Mouse (Mus musculus) liver, embryonic 14.5 days (tissue): ENCODE data around the gene Zbtb4.

Experiments
- CTCF ChIP-seq: IDR thresholded peaks from 2 replicates; pipeline ENCODE4 v1.5.1; 2016; ENCODE audit warnings: antibody characterized with exemption, low read depth, control low read depth
- EP300 ChIP-seq: IDR thresholded peaks from 2 replicates; pipeline ENCODE4 v1.6.1; 2016; ENCODE audit warnings: antibody characterized with exemption, low read depth

DNA sequence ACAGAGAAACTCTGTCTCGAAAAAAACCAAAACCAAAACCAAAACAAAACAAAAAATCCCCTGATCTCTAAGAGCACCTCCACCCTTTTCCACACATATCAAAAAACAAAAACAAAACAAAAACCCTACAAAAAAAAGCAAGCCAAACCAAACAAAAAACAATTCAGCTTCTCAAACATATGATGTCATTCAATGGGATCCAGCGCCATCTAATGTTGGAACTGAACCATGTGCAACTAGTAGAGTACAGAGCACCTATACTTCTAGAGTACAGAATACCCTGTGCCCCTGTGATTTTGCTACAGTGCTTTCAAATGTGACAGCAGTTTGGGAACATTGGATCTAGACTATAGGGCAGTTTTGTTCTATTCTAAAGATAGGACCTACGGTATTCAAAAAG is 11.0 kb upstream of the Zbtb4 start:
- TF ChIP-seq CTCF, result peak; percentile 71; the same call in 1 of the 2 replicates
- no peak for TF ChIP-seq EP300
